Mouse (Mus musculus): Measurements from ENCODE around the gene Gm37240. TPM values are rescaled to one million over a fixed set of nuclear protein-coding genes. Genes with fewer than 3 reads are reported as not detected.

Gene Gm37240
- polyA plus RNA-seq, 1 experiment from 2014 or later, result 0.08 TPM

DNA sequence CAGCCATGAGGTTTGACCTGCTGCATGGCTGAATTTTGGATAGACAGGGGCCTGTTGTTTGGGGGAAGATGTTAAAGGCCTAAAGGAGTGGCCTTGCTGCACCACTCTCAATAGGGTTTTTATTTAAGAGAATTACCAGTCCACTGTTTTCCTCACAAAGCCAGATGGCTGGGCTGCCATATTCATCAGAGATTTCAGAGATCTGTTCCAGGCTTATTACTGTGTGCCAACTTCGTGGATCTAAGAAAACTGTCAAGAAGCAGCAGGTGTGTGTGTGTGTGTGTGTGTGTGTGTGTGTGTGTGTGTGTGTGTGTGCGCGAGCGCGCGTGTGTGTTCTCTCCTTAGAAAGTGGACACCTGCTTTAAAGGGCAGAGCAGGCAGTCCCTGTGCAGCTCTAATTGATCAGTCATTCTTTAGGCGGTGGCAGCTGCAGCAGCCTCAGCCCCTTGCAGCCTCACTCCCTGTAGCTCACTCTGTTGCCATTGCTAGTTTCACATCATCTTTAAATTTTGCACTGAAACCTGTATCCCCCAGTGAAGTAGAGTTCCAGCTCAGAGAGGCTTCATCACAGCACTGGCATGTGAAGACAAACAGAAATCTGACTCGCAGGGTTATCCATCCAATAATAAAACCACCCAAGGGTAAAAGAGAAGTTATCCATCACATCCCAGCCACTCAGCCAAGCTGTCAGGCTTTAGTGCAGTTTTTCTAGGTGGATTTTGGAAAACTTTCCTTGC is 252.8 kb downstream of the Gm37240 start:
- Histone ChIP-seq H3K9ac (no peak overlapping the region), H3K27ac (no peak overlapping the region), H3K9me3 (no peaks in the 10 kb centered on the region), H3K4me3 (no peak overlapping the region), H3K4me1 (replicated peaks) (0 out of 2 replicates have a peak, but pooled peaks cover 3% of the 10 kb centered on the region), H3K4me2 (no peak overlapping the region), H3K27me3 (no peaks in the 10 kb centered on the region), H3K36me3 (0 out of 2 replicates have a peak, but pooled peaks cover 10% of the 10 kb centered on the region)
- ATAC-seq (ENCODE audit: low FRiP score), result no peak
- 78% methylated on average over 8 of the region's 8 CpGs for WGBS

DNA sequence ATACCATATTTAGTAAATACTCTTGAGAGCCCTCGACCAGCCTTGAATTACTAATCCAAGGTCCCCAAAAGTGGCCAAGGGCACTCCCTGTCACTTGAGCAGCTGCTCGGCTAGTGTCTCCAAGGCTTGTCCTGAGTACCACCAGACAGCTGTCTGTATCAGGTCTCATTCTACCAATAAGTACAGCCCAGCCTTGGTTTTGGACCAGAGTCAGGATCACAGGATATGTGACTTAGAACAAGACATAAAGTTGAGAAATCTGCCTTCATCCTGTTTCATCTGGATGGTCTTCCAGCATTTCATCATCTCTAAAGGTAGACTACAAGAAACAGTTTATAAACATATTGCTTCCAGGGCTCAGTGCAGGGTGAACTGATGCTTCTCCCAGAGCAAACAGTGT is 253.6 kb downstream of the Gm37240 start:
- H3K4me1 ChIP-seq (replicated peaks), result 0 out of 2 replicates have a peak, but pooled peaks cover 3% of the 10 kb centered on the region
- 0 out of 2 replicates have a peak, but pooled peaks cover 10% of the 10 kb centered on the region for H3K36me3 ChIP-seq
- no peak overlapping the region for H3K4me3 ChIP-seq
- ATAC-seq (ENCODE audit: low FRiP score), result no peak
- H3K4me2 ChIP-seq, result no peak overlapping the region
- no peak overlapping the region for H3K27ac ChIP-seq
- no peak overlapping the region for H3K9ac ChIP-seq
- no peaks in the 10 kb centered on the region for H3K27me3 ChIP-seq
- 91% methylated on average over 2 of the region's 2 CpGs for WGBS
- H3K9me3 ChIP-seq, result no peaks in the 10 kb centered on the region

DNA sequence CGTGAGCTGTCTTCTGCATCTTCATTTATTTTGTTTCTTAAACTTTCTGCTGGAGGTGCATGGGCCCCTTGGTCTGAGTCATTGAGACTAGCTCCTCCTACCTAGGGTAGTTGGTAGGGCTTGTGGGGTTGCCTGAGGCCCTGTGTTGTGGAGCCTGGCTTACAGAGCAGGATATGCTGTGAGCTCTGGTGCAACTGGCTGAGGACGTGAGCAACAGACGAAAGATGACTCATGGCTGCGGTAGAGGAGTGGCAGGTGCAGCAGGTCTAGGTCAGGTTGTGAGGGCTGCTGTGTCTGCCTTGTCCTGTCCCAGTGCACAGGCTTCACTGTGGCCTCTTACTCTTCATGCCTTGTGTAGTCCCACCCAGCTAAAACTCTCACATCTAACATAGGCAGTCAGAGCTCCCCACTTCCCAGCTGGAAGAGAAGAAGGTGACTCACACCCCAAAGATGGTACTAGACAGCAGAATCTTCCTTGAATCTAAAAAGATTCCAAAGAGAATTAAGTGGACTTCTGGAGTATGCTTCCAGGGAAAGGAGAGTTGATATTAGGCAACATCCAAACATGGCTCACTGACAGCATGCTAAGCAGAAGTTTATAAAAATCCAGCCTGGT is 257.3 kb downstream of the Gm37240 start:
- H3K4me2 ChIP-seq, result no peak overlapping the region
- H3K9ac ChIP-seq, result no peak overlapping the region
- ATAC-seq (ENCODE audit: low FRiP score), result no peak
- 0 out of 2 replicates have a peak, but pooled peaks cover 3% of the 10 kb centered on the region for H3K4me1 ChIP-seq (replicated peaks)
- WGBS, result 92% methylated on average over 4 of the region's 4 CpGs
- H3K27ac ChIP-seq, result no peak overlapping the region
- no peak overlapping the region for H3K4me3 ChIP-seq
- H3K36me3 ChIP-seq, result no peaks in the 10 kb centered on the region
- no peaks in the 10 kb centered on the region for H3K9me3 ChIP-seq
- H3K27me3 ChIP-seq, result no peaks in the 10 kb centered on the region

DNA sequence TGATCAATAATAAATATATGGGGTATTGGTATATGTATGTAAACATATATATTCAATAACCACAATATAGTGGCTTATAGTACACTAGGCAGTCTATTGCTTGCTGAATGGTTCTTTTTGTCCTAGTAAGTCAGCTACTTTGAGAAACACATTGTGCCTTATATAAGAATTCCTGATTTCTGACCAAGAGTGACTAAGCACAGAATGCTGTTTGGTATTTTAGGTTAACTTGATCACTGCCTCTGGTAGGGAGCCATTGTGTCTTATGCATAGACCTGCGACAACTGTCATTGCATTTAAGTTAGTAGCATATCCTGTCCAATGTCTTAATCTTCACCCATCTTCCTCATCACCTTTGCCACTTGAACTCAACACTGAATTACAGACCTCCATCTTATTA is 267.6 kb downstream of the Gm37240 start:
- WGBS, result 97% methylated on average over 1 of the region's 1 CpGs
- Histone ChIP-seq H3K27ac (no peak overlapping the region), H3K4me3 (no peak overlapping the region), H3K4me2 (no peak overlapping the region), H3K36me3 (peaks cover 26% of the 10 kb centered on the region; the same call in 1 of the 2 replicates), H3K27me3 (no peaks in the 10 kb centered on the region), H3K4me1 (replicated peaks) (no peaks in the 10 kb centered on the region), H3K9me3 (no peaks in the 10 kb centered on the region), H3K9ac (no peak overlapping the region)
- no peak for ATAC-seq (ENCODE audit: low FRiP score)

DNA sequence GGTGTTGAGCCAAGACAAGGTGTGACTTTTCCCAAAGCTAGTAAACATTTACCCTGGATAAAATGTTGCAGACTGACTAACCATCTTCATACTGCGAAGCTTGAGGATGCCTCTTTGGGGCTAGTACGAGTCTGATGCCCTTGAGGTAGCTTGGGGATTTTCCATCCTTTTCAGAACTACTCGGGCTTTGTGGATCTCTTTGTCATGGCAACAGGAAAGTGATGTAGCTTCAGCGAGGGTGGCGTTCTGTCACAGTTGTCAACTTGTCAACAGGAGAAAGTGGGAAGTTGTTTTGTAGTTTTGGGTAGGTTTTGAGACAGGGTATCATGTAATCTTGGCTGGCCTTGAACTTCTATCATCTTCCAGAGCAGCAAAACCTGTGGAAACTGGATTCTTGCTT is 268.0 kb downstream of the Gm37240 start:
- H3K36me3 ChIP-seq, result peaks cover 26% of the 10 kb centered on the region; the same call in 1 of the 2 replicates
- no peak overlapping the region for H3K27ac ChIP-seq
- H3K9me3 ChIP-seq, result no peaks in the 10 kb centered on the region
- no peak overlapping the region for H3K9ac ChIP-seq
- H3K4me3 ChIP-seq, result no peak overlapping the region
- no peaks in the 10 kb centered on the region for H3K4me1 ChIP-seq (replicated peaks)
- 85% methylated on average over 5 of the region's 5 CpGs for WGBS
- no peak overlapping the region for H3K4me2 ChIP-seq
- no peak for ATAC-seq (ENCODE audit: low FRiP score)
- no peaks in the 10 kb centered on the region for H3K27me3 ChIP-seq

DNA sequence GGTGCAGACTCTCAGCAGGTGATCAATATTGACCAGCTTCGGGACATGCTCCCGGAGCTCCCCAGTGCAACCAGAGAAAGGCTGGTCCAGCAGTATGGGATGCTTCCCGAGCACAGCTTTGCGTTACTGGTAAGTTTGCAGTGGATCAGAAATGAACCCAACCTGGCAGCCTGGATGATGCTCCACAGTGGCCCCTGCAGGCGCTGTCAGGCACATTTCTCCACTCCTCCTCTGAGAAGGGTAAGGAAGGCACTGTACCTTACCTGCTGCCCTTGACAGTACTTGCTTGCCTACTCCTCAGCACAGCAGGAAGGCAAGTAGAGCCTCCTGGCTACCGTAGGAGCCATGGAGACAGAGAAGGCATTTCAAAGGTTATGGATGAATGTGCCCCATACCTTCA is 268.4 kb downstream of the Gm37240 start:
- no peak overlapping the region for H3K27ac ChIP-seq
- WGBS, result 79% methylated on average over 6 of the region's 6 CpGs

DNA sequence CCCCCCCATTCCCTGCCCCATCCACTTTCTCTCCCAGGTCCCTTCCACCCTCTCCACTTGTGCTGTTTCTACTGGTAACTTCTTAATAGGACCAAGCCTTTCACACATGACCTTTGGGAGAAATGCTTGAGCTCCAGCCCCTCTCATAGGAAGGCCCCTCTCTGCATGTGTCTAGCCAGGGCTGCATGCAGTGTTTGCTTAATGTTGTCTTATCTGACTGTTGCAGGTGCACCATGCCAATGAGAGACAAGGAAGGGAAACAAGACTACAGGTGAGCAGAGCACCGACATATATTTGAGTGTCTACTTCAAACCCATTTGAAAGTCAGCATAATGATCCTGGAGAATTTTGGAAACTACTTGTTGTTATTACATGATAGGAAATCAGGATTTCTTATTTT is 270.9 kb downstream of the Gm37240 start:
- H3K9ac ChIP-seq, result no peak overlapping the region
- no peak for ATAC-seq (ENCODE audit: low FRiP score)
- no peaks in the 10 kb centered on the region for H3K9me3 ChIP-seq
- 93% methylated on average over 1 of the region's 1 CpGs for WGBS
- no peak overlapping the region for H3K27ac ChIP-seq
- no peak overlapping the region for H3K4me2 ChIP-seq
- no peaks in the 10 kb centered on the region for H3K27me3 ChIP-seq
- H3K36me3 ChIP-seq, result peaks cover 29% of the 10 kb centered on the region
- H3K4me1 ChIP-seq (replicated peaks), result no peaks in the 10 kb centered on the region
- no peak overlapping the region for H3K4me3 ChIP-seq

More for the DNA sequence above, 268.4 kb downstream of the Gm37240 start:
- Histone ChIP-seq H3K9me3 (no peaks in the 10 kb centered on the region), H3K4me3 (no peak overlapping the region), H3K9ac (no peak overlapping the region), H3K4me1 (replicated peaks) (no peaks in the 10 kb centered on the region), H3K4me2 (no peak overlapping the region), H3K27me3 (no peaks in the 10 kb centered on the region), H3K36me3 (peaks cover 26% of the 10 kb centered on the region)
- ATAC-seq (ENCODE audit: low FRiP score), result no peak

DNA sequence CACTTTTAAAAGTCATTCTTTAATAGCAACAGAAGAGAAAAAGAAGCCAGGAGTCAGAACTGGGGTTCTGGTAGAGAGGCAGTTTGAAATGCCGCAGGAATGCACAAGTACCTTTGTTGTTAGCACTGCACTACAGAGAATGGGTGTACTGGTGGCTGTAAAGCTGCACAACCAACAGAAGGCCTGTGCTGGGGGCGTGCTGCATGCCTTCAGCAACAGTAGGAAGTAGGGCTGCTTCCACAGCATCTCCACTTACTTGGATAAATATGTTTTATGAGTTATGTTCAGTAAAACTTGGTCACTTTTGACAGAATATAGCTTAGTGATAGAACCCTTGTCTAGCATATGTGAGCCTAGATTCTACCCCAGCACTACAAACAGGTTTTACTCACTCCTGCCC is 279.6 kb downstream of the Gm37240 start:
- WGBS, result 98% methylated on average over 2 of the region's 2 CpGs
- peaks cover 4% of the 10 kb centered on the region; the same call in 1 of the 2 replicates for H3K4me1 ChIP-seq (replicated peaks)
- no peaks in the 10 kb centered on the region for H3K27me3 ChIP-seq
- no peak overlapping the region for H3K4me2 ChIP-seq
- H3K9ac ChIP-seq, result no peak overlapping the region
- H3K36me3 ChIP-seq, result 0 out of 2 replicates have a peak, but pooled peaks cover 5% of the 10 kb centered on the region
- H3K9me3 ChIP-seq, result no peaks in the 10 kb centered on the region
- ATAC-seq (ENCODE audit: low FRiP score), result no peak
- H3K4me3 ChIP-seq, result no peak overlapping the region
- no peak overlapping the region for H3K27ac ChIP-seq

DNA sequence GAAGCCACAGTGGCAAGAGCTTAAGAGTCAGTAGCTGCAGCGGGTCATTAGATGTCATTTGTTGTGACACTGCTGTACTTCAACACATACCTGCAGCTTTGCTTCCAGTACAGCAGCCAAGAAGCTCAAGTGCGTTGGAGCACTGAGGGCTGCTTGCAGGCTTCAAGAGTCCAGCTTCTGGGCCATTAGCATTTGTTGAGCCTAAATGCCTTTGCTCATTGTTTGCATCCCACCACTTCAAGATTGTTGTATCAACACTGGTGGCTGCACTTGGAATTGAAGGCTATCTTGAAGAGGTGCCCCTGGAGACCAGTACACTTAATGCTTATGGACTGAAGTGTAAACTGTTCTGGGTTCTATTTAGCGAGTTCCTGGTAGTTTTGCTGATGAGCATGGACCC is 280.4 kb downstream of the Gm37240 start:
- Histone ChIP-seq H3K9me3 (no peaks in the 10 kb centered on the region), H3K4me2 (no peak overlapping the region), H3K27me3 (no peaks in the 10 kb centered on the region), H3K36me3 (0 out of 2 replicates have a peak, but pooled peaks cover 5% of the 10 kb centered on the region), H3K9ac (no peak overlapping the region), H3K27ac (no peak overlapping the region), H3K4me1 (replicated peaks) (peaks cover 8% of the 10 kb centered on the region), H3K4me3 (no peak overlapping the region)
- no peak for ATAC-seq (ENCODE audit: low FRiP score)
- 91% methylated on average over 3 of the region's 3 CpGs for WGBS

DNA sequence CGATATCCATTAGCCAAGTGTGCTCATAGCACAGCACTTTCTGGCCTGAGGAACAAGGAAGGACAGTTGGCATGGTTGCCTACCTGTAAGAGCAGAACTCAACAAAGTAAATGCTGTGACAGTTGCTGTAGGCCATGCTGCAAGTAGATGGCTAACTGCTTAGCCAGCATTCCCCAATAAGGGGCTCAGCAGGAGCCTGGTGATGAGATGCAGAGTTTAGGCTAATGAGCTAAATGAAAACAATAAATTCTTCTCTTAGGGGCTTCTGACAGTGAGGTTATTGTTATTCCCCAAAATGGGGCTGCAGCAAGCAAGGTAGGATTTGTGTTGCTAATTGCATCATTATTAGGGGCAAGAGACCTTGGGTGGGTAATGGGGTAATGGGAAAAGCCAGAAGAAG is 283.5 kb downstream of the Gm37240 start:
- Histone ChIP-seq H3K27me3 (no peaks in the 10 kb centered on the region), H3K27ac (no peak overlapping the region), H3K4me1 (replicated peaks) (peaks cover 24% of the 10 kb centered on the region), H3K36me3 (0 out of 2 replicates have a peak, but pooled peaks cover 3% of the 10 kb centered on the region), H3K9ac (no peak overlapping the region), H3K4me3 (no peak overlapping the region), H3K4me2 (no peak overlapping the region), H3K9me3 (no peaks in the 10 kb centered on the region)
- no peak for ATAC-seq (ENCODE audit: low FRiP score)
- 79% methylated on average over 1 of the region's 1 CpGs for WGBS

DNA sequence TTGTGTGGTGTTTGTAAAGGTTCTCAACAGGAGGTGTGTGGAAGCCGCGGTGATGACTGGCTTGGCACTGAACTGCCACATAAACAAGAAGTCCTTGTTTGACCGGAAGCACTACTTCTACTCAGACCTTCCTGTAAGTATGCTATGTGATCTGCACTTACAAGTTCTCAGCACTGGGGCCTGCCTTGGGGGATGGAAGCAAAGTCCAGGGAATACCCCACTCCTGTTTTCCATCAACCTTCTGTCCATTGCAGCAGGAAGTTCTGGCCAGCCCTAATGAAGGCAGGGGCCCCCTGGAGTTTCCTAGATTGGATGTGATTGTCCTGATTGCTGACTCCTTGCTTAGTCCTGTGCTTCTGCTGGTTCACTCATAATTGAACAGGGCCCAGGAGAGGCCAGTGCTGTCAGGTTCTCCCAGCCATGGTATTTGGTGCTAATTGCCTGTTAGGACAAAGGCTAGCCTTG is 285.4 kb downstream of the Gm37240 start:
- 62% methylated on average over 3 of the region's 3 CpGs for WGBS
- H3K27ac ChIP-seq, result no peak overlapping the region

DNA sequence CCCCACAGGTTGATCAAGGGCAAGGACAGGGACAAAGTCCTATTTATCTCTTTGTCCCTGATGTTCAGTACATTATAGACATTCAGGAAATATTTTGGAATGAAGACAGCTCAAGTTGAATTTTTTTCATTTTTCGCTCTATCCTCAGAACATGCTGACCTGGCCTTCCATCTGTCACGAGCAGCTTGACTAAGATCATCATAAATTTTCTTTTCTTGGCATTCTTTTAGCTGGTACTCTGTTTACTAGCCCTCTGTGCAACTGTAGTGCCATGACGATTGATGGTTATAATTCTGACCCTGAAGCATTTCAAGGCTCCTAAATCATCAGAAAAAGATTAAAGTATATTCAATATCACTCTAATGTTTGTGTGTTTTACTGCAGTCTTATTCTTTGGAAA is 287.8 kb downstream of the Gm37240 start:
- no peak for ATAC-seq (ENCODE audit: low FRiP score)
- no peaks in the 10 kb centered on the region for H3K9me3 ChIP-seq
- no peaks in the 10 kb centered on the region for H3K27me3 ChIP-seq
- H3K4me2 ChIP-seq, result no peak overlapping the region
- H3K36me3 ChIP-seq, result no peaks in the 10 kb centered on the region
- no peak overlapping the region for H3K9ac ChIP-seq
- no peak overlapping the region for H3K4me3 ChIP-seq
- H3K27ac ChIP-seq, result no peak overlapping the region
- 85% methylated on average over 3 of the region's 3 CpGs for WGBS
- H3K4me1 ChIP-seq (replicated peaks), result peaks cover 24% of the 10 kb centered on the region

More for the DNA sequence above, 285.4 kb downstream of the Gm37240 start:
- Histone ChIP-seq H3K9me3 (no peaks in the 10 kb centered on the region), H3K4me1 (replicated peaks) (peaks cover 24% of the 10 kb centered on the region), H3K27me3 (no peaks in the 10 kb centered on the region), H3K36me3 (0 out of 2 replicates have a peak, but pooled peaks cover 3% of the 10 kb centered on the region), H3K9ac (no peak overlapping the region), H3K4me3 (no peak overlapping the region), H3K4me2 (no peak overlapping the region)
- peak; percentile 52; the same call in 1 of the 2 replicates for ATAC-seq (ENCODE audit: low FRiP score)
